Mouse (Mus musculus) heart, postnatal 0 days (tissue): ENCODE data around the gene Rasip1. TPM values are rescaled to one million over a fixed set of nuclear protein-coding genes. Genes with fewer than 3 reads are reported as not detected.

ENCODE experiments used
- ATAC-seq: fragments of 200-750 bp; cut with Nextera tagmentation; 2 replicates; pipeline ENCODE4 v1.8.0; 2017; ENCODE audit warnings: low read depth, moderate number of reproducible peaks, moderate library complexity; ENCODE audit not compliant: insufficient read depth
- DNase-seq: peaks from one replicate; pipeline ENCODE4 v3.0.0-alpha.2; 2016; ENCODE audit warnings: low spot score
- H3K27ac ChIP-seq: fragments of 300-500 bp; sonication (generic); 2 replicates; pipeline ENCODE4 v1.5.1; 2014; ENCODE audit warnings: low read depth, mild to moderate bottlenecking
- H3K27me3 ChIP-seq: fragments of 300-500 bp; sonication (generic); 2 replicates; pipeline ENCODE4 v1.6.1; 2014; ENCODE audit warnings: low read length, mixed read lengths; ENCODE audit not compliant: control insufficient read depth, insufficient read depth
- H3K36me3 ChIP-seq: fragments of 300-500 bp; sonication (generic); replicated peaks from 2 replicates; pipeline ENCODE4 v1.6.1; 2014; ENCODE audit warnings: low read length, mixed read lengths; ENCODE audit not compliant: control insufficient read depth, insufficient read depth
- H3K4me1 ChIP-seq: fragments of 300-500 bp; sonication (generic); 2 replicates; pipeline ENCODE4 v1.6.1; 2014; ENCODE audit warnings: antibody characterized with exemption; ENCODE audit not compliant: control insufficient read depth, insufficient read depth
- H3K4me2 ChIP-seq: fragments of 300-500 bp; sonication (generic); 2 replicates; pipeline ENCODE4 v1.6.1; 2014; ENCODE audit warnings: low read depth, mild to moderate bottlenecking, low read length, moderate library complexity
- H3K4me3 ChIP-seq: fragments of 300-500 bp; sonication (generic); 2 replicates; pipeline ENCODE4 v1.5.1; 2014; ENCODE audit warnings: low read depth, low read length
- H3K9ac ChIP-seq: fragments of 300-500 bp; sonication (generic); replicated peaks from 2 replicates; pipeline ENCODE4 v1.6.1; 2014; ENCODE audit warnings: low read depth, low read length, mixed read lengths
- H3K9me3 ChIP-seq: fragments of 300-500 bp; sonication (generic); replicated peaks from 2 replicates; pipeline ENCODE4 v1.6.1; 2016; ENCODE audit warnings: low read length; ENCODE audit not compliant: control insufficient read depth
- CTCF ChIP-seq: IDR thresholded peaks from 2 replicates; pipeline ENCODE4 v1.5.1; 2016; ENCODE audit warnings: antibody characterized with exemption, control low read depth, low read depth
- EP300 ChIP-seq: IDR thresholded peaks from 2 replicates; pipeline ENCODE4 v1.6.1; 2016; ENCODE audit warnings: antibody characterized with exemption, low read depth
- WGBS: fragments of 180-500 bp; shearing (Covaris S2); extraction: QIAGEN DNeasy Blood & Tissue Kit; methylation state at CpG from one replicate; pipeline ENCODE4 v1.1.7; 2014; 5-methylcytosine and 5-hydroxymethylcytosine counted together
- polyA plus RNA-seq: library from polyadenylated mRNA; unstranded; fragments of >200 nt; fragmentation: Nextera tagmentation; extraction: Ambion mirVana; gene quantifications from 2 replicates; pipeline ENCODE4 v1.2.1, GENCODE M21; 2015
- total RNA-seq: library from RNA; depleted of rRNA; stranded (reverse); fragments of >200 nt; gene quantifications from 2 replicates; pipeline ENCODE4 v1.2.3, GENCODE M21; 2014; ENCODE audit warnings: low replicate concordance; rRNA removed

Rasip1 gene
- total RNA-seq (68.8 and 77.6 TPM in 2 replicates), polyA plus RNA-seq (13.7 and 14.3 TPM in 2 replicates)

GRCm38 (mm10) chr7:45627261-45627660, at the start of gene Rasip1:
Gene Rasip1 (plus strand): TSS chr7:45627488.
- peak; percentile 53 for DNase-seq
- Histone ChIP-seq H3K4me2 (peak within 1 kb of the TSS; percentile 78), H3K4me1 (no peaks in the 10 kb centered on the region), H3K36me3 (peaks cover 4% of the 10 kb centered on the region; the same call in 1 of the 2 replicates), H3K27ac (peak within 1 kb of the TSS; percentile 82), H3K4me3 (peak within 1 kb of the TSS; percentile 57), H3K9ac (peak within 1 kb of the TSS; percentile 70), H3K9me3 (no peaks in the 10 kb centered on the region), H3K27me3 (peaks cover 11% of the 10 kb centered on the region)
- WGBS = 72% methylated on average over 9 of the region's 9 CpGs
- 0 out of 2 replicates have a peak, but pooled peaks have one; percentile 55 for TF ChIP-seq EP300
- no peak for TF ChIP-seq CTCF
- peak; percentile 49 for ATAC-seq

GRCm38 (mm10) chr7:45585923-45586322, 41.4 kb upstream of the Rasip1 start:
- ATAC-seq = no peak

GRCm38 (mm10) chr7:45587631-45588592, 39.4 kb upstream of the Rasip1 start:
- Histone ChIP-seq H3K4me1 (no peaks in the 10 kb centered on the region), H3K36me3 (peaks cover 26% of the 10 kb centered on the region), H3K4me3 (no peak overlapping the region), H3K27ac (no peak overlapping the region), H3K9ac (no peak overlapping the region), H3K4me2 (no peak overlapping the region), H3K9me3 (no peaks in the 10 kb centered on the region), H3K27me3 (no peaks in the 10 kb centered on the region)
- TF ChIP-seq EP300 (no peak), CTCF (no peak)
- DNase-seq (no peak), ATAC-seq (no peak)
- 91% methylated on average over 23 of the region's 23 CpGs for WGBS

More at GRCm38 (mm10) chr7:45585923-45586322, 41.4 kb upstream of the Rasip1 start:
- Histone ChIP-seq H3K9ac (no peak overlapping the region), H3K27ac (no peak overlapping the region), H3K36me3 (peaks cover 35% of the 10 kb centered on the region), H3K4me3 (no peak overlapping the region), H3K4me1 (no peaks in the 10 kb centered on the region), H3K27me3 (no peaks in the 10 kb centered on the region), H3K4me2 (no peak overlapping the region), H3K9me3 (no peaks in the 10 kb centered on the region)
- 92% methylated on average over 6 of the region's 6 CpGs for WGBS
- TF ChIP-seq CTCF (no peak), EP300 (no peak)
- no peak for DNase-seq

- Histone ChIP-seq H3K27me3 (no peaks in the 10 kb centered on the region), H3K4me1 (no peaks in the 10 kb centered on the region), H3K27ac (no peak overlapping the region), H3K4me3 (peak overlapping the region; percentile 32), H3K9ac (no peak overlapping the region), H3K4me2 (peak overlapping the region; percentile 57), H3K36me3 (peaks cover 22% of the 10 kb centered on the region), H3K9me3 (no peaks in the 10 kb centered on the region)
- ATAC-seq (peak; percentile 97), DNase-seq (peak; percentile 97)
- WGBS = 5% methylated on average over 19 of the region's 19 CpGs
- TF ChIP-seq CTCF (peak; percentile 93), EP300 (no peak)
Measured at GRCm38 (mm10) chr7:45589173-45589572, 38.1 kb upstream of the Rasip1 start.

GRCm38 (mm10) chr7:45589898-45590297, 37.4 kb upstream of the Rasip1 start:
- no peak overlapping the region for H3K4me2 ChIP-seq

More at GRCm38 (mm10) chr7:45589898-45590297, 37.4 kb upstream of the Rasip1 start:
- 95% methylated on average over 5 of the region's 5 CpGs for WGBS
- Histone ChIP-seq H3K27ac (no peak overlapping the region), H3K36me3 (peaks cover 18% of the 10 kb centered on the region), H3K4me1 (no peaks in the 10 kb centered on the region), H3K27me3 (no peaks in the 10 kb centered on the region), H3K4me3 (no peak overlapping the region), H3K9ac (no peak overlapping the region), H3K9me3 (no peaks in the 10 kb centered on the region)
- TF ChIP-seq CTCF (no peak), EP300 (no peak)
- ATAC-seq (no peak), DNase-seq (no peak)
